Mouse (Mus musculus): ENCODE results near the gene Ldha.

- TF ChIP-seq POLR2A (IDR thresholded peaks at IDR 0.05; ENCODE audit: borderline replicate concordance, extremely low read depth, low read depth, low read length) (peak; percentile 48), CTCF (IDR thresholded peaks at IDR 0.05; ENCODE audit: insufficient read depth, low read length) (0 out of 2 replicates have a peak, but pooled peaks have one; percentile 3)
These were observed 45.7 kb upstream of the Ldha start, which contains the start of the genes Hps5 and Gtf2h1 for GRCm38 (mm10) chr7:46795287-46796205.

All from lung, adult 2 months (tissue).